Mouse (Mus musculus) small intestine, adult 2 months (tissue): ENCODE measurements around the gene Arap1.

Experiments
- CTCF ChIP-seq: fragments of 200-500 bp; IDR thresholded peaks from 2 replicates; pipeline ENCODE4 v1.5.1; 2012; ENCODE audit warnings: low read depth, mild to moderate bottlenecking, control low read depth, inconsistent platforms, low read length, moderate library complexity, mixed read lengths; ENCODE audit not compliant: insufficient replicate concordance, insufficient read length; ENCODE audit errors: extremely low read depth
- POLR2A ChIP-seq: fragments of 200-500 bp; IDR thresholded peaks from 2 replicates; pipeline ENCODE4 v1.6.1; 2012; ENCODE audit warnings: low read depth, mild to moderate bottlenecking, control low read depth, inconsistent platforms, low read length, moderate library complexity

- TF ChIP-seq CTCF (no peak), POLR2A (no peak)
Observed at GRCm38 (mm10) chr7:101343135-101343534, 4.7 kb upstream of the Arap1 start.
